Mouse (Mus musculus) myocyte (in vitro differentiated cells): ENCODE results near the gene Veph1. TPM values are rescaled to one million over a fixed set of nuclear protein-coding genes. Genes with fewer than 3 reads are reported as not detected.
A peak's percentile ranks its signal among the peaks of the same experiment; 100 is the strongest.

Source experiments
- H3K27me3 ChIP-seq: one replicate; pipeline ENCODE4 v1.6.1; 2011; ENCODE audit not compliant: control insufficient read depth, insufficient read depth, insufficient read length
- H3K36me3 ChIP-seq: one replicate; pipeline ENCODE4 v1.6.1; 2011; ENCODE audit not compliant: control insufficient read depth, insufficient read depth
- H3K4me2 ChIP-seq: one replicate; pipeline ENCODE4 v1.6.1; 2011; ENCODE audit warnings: low read depth, control low read depth
- H3K4me3 ChIP-seq: one replicate; pipeline ENCODE4 v1.5.1; 2011; ENCODE audit warnings: mild to moderate bottlenecking, control low read depth, moderate library complexity
- H3K79me2 ChIP-seq: one replicate; pipeline ENCODE4 v1.6.1; 2011; ENCODE audit not compliant: control insufficient read depth, insufficient read depth
- H3ac ChIP-seq: one replicate; pipeline ENCODE4 v1.6.1; 2011; ENCODE audit not compliant: control insufficient read depth, insufficient read length
- CEBPB ChIP-seq: IDR thresholded peaks from 2 replicates; pipeline ENCODE4 v1.6.1; 2011; ENCODE audit warnings: mild to moderate bottlenecking, moderate library complexity; ENCODE audit not compliant: poor library complexity, insufficient read depth, severe bottlenecking
- E2F4 ChIP-seq: IDR thresholded peaks from one replicate; pipeline ENCODE4 v1.6.1; 2011; ENCODE audit warnings: mild to moderate bottlenecking, control low read depth, moderate library complexity; ENCODE audit not compliant: insufficient read depth
- MAX ChIP-seq: IDR thresholded peaks from one replicate; pipeline ENCODE4 v1.6.1; 2011; ENCODE audit warnings: low read depth, mild to moderate bottlenecking, control low read depth
- MYOD1 ChIP-seq, 3 experiments: IDR thresholded peaks; one replicate each; pipeline ENCODE4 v1.6.1; 2011; ENCODE audit warnings: control low read depth in 2 of 3, low read depth in 2 of 3, mild to moderate bottlenecking in 2 of 3, moderate library complexity in 1 of 3; ENCODE audit not compliant: insufficient read length in 2 of 3, control insufficient read depth in 1 of 3
- MYOG ChIP-seq, 3 experiments: IDR thresholded peaks; one replicate each; pipeline ENCODE4 v1.6.1; 2011; ENCODE audit warnings: control low read depth in 2 of 3, low read depth in 2 of 3, mild to moderate bottlenecking in 2 of 3; ENCODE audit not compliant: insufficient read length in 2 of 3, control insufficient read depth in 1 of 3, insufficient read depth in 1 of 3
- POLR2A ChIP-seq: IDR thresholded peaks from one replicate; pipeline ENCODE4 v1.6.1; 2011; ENCODE audit warnings: low read depth, mild to moderate bottlenecking, control low read depth, moderate library complexity; ENCODE audit not compliant: insufficient read length
- POLR2AphosphoS2 ChIP-seq: IDR thresholded peaks from one replicate; pipeline ENCODE4 v1.6.1; 2011; ENCODE audit warnings: low read depth, control low read depth; ENCODE audit not compliant: insufficient read length
- REST ChIP-seq: IDR thresholded peaks from one replicate; pipeline ENCODE4 v1.6.1; 2011; ENCODE audit warnings: mild to moderate bottlenecking, control low read depth, moderate library complexity; ENCODE audit not compliant: insufficient read depth, insufficient read length
- SRF ChIP-seq: IDR thresholded peaks from one replicate; pipeline ENCODE4 v1.6.1; 2011; ENCODE audit warnings: low read depth; ENCODE audit not compliant: control insufficient read depth, insufficient read length
- TCF12 ChIP-seq: IDR thresholded peaks from one replicate; pipeline ENCODE4 v1.6.1; 2011; ENCODE audit warnings: mild to moderate bottlenecking, control low read depth; ENCODE audit not compliant: poor library complexity, insufficient read depth, severe bottlenecking
- TCF3 ChIP-seq: IDR thresholded peaks from one replicate; pipeline ENCODE4 v1.6.1; 2011; ENCODE audit warnings: low read depth, control low read depth; ENCODE audit not compliant: insufficient read length
- USF1 ChIP-seq: IDR thresholded peaks from one replicate; pipeline ENCODE4 v1.6.1; 2011; ENCODE audit warnings: low read depth, mild to moderate bottlenecking, control low read depth, moderate library complexity
- polyA plus RNA-seq: library from polyadenylated mRNA; unstranded; fragments of >200 nt; fragmentation: generic; extraction: Trizol; gene quantifications from one replicate; pipeline ENCODE4 v1.2.1, GENCODE M21; 2012; ENCODE audit warnings: missing spikeins

Gene Veph1
- polyA plus RNA-seq, 1 experiment = not detected

DNA sequence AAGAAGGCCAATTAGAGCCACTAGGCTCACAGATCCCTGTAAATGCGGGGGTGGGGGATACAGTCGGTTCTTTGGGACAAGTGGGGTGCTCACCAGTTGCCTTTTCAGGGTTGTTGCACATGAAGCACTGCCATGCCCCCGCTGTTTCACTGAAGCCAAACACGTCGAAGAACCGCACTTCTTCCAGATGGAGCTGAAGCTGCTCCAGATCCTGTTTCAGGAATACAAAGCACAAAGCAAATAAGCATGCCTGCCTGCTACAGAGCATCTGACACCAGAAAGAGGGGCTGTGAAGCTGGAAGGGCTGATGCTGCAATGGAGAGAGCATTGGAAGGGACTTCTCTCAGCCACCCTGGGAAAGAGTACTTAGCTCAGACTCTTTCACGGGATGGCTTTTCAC lies 209.0 kb downstream of the Veph1 start:
- TF ChIP-seq USF1 (no peak), CEBPB (no peak), POLR2AphosphoS2 (no peak), SRF (no peak), POLR2A (no peak), MYOG (IDR thresholded peaks at IDR 0.05; ENCODE audit: control insufficient read depth in 1 of 3, insufficient read depth in 1 of 3, insufficient read length in 2 of 3, low read depth in 2 of 3) (no peak), MAX (no peak), REST (no peak), E2F4 (no peak), TCF12 (no peak)
- Histone ChIP-seq H3K4me3 (no peak overlapping the region), H3K36me3 (no peaks in the 10 kb centered on the region), H3K4me2 (no peak overlapping the region), H3K27me3 (no peaks in the 10 kb centered on the region), H3K79me2 (no peaks in the 10 kb centered on the region), H3ac (no peak overlapping the region)

DNA sequence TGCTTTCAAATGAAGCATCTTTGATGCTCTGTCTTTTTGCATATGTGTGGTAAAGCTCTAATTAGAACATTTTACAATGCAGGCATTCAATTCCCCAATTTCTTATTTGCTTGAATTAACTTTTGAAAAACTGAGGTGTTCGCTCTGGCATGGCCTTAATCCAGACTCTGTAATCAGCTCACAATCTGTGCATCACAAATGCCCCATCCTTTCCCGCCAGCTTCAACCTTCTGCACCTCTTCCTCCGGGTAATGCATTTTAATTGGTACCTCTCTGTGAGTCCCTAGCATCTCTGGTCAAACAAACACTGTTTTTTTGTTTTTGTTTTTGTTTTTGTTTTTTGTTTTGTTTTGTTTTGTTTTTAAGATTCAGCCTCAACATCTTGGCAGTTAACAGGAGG lies 212.8 kb downstream of the Veph1 start:
- H3K36me3 ChIP-seq = no peaks in the 10 kb centered on the region
- H3ac ChIP-seq = no peak overlapping the region
- no peaks in the 10 kb centered on the region for H3K79me2 ChIP-seq
- H3K4me3 ChIP-seq = no peak overlapping the region
- H3K4me2 ChIP-seq = no peak overlapping the region
- TF ChIP-seq USF1 = no peak
- TF ChIP-seq CEBPB = no peak
- TF ChIP-seq POLR2A = no peak
- no peak for TF ChIP-seq MYOG (IDR thresholded peaks at IDR 0.05; ENCODE audit: control insufficient read depth in 1 of 3, insufficient read depth in 1 of 3, insufficient read length in 2 of 3, low read depth in 2 of 3)
- no peak for TF ChIP-seq MAX
- TF ChIP-seq MYOD1 (IDR thresholded peaks at IDR 0.05; ENCODE audit: control insufficient read depth in 1 of 3, insufficient read length in 2 of 3, low read depth in 2 of 3) = no peak
- no peak for TF ChIP-seq TCF12
- TF ChIP-seq POLR2AphosphoS2 = no peak
- H3K27me3 ChIP-seq = no peaks in the 10 kb centered on the region

DNA sequence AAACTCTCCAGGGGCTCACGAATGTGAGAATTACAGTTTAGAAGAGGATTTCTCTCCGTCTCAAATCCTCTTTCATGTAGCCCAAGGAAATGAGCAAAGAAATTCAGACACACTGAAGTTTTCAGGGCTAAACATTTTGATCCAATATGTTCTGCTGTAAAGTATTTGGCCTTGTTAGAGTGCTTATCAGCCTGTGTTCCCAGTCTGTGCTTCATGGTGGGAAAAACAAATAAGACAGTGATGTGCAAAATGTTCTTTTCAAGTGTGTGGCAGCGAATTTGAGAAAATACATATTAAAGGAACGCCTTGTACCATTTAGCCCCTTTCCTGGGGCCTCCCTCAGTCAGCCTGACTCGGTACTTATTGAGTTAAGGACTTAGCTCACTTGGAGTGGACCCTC lies 213.2 kb downstream of the Veph1 start:
- Histone ChIP-seq H3K79me2 (no peaks in the 10 kb centered on the region), H3K4me3 (no peak overlapping the region), H3K36me3 (no peaks in the 10 kb centered on the region), H3K27me3 (no peaks in the 10 kb centered on the region), H3ac (no peak overlapping the region), H3K4me2 (no peak overlapping the region)
- no peak for TF ChIP-seq E2F4

DNA sequence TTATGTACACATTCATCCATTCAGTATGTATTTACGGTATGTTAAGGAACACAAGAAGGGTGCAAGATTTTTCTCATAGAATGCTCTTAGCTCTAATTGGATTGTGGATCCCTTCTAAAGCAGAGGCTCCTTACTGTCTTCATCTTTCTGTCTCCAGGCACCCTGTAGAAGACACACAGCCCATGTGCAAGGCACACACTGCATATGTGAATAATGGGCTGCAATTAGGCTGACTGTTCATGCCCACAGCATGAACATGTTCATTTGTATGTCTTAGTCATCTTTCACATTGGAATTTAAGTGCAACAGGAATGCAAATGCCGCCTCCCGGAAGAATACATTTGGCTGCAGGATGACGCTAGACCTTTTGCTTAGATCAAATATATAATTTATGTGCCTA lies 213.7 kb downstream of the Veph1 start:
- TF ChIP-seq REST = no peak
- Histone ChIP-seq H3K36me3 (no peaks in the 10 kb centered on the region), H3ac (no peak overlapping the region), H3K27me3 (no peaks in the 10 kb centered on the region), H3K79me2 (no peaks in the 10 kb centered on the region), H3K4me3 (no peak overlapping the region), H3K4me2 (no peak overlapping the region)

DNA sequence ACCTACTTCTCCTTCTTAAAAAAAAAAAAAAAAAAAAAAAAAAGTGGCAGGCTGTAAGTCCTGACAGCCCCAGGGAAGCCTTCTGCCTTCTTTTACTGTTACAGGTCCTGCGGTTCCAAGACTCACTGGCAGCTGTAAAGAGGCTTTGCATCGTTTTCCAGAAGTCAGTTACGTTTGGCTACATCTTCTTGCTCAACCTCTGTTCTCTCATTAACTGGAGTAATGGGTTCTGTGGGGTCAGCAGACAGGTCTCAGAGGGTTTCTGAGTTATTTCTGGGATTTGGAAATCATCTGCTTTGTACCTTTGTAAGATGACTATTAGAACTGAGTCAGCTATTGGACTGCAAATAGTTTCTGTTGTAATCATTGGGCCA lies 215.3 kb downstream of the Veph1 start:
- H3K4me2 ChIP-seq = peak overlapping the region; percentile 64
- H3K36me3 ChIP-seq = no peaks in the 10 kb centered on the region
- TF ChIP-seq POLR2A = no peak
- no peak for TF ChIP-seq POLR2AphosphoS2
- peak; percentile 39 for TF ChIP-seq CEBPB
- no peak for TF ChIP-seq TCF3
- no peak for TF ChIP-seq MAX
- TF ChIP-seq MYOD1 (IDR thresholded peaks at IDR 0.05; ENCODE audit: control insufficient read depth in 1 of 3, insufficient read length in 2 of 3, low read depth in 2 of 3) = no peak
- H3K4me3 ChIP-seq = no peak overlapping the region
- no peaks in the 10 kb centered on the region for H3K79me2 ChIP-seq
- no peaks in the 10 kb centered on the region for H3K27me3 ChIP-seq
- H3ac ChIP-seq = no peak overlapping the region

DNA sequence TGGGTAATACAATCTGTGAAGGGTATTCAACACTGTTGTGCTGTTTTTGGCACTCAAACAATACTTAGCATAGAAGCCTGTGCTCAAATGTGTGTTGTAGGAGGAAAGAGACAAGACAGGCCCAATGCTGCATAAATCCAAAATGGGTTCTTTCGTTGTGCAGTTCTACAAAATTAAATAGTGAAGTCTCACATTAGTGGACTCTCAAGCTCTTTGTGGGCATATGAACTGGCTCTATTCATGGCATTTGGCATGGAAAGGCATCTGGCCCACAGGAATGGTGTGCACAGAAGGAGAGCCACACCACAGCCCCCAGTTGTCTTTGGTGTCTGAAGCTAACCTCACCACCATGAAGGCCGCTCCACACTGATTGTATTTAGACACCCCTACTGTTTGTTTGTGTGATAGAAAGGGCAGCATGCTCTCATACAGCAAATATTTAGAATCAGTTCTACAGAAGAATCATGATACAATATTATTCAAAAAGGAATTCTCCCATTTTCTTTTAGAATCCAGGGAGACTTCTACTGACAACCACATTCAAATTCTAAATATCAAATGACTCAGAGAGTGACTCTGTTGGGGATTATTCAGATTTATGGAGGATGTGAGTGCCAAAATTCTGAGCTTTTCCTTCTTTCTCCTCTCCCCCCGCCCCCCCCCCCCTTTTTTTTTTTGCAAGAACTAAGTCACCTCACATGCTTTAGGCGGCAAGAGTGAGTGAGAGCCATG lies 215.8 kb downstream of the Veph1 start:
- no peak overlapping the region for H3ac ChIP-seq
- no peaks in the 10 kb centered on the region for H3K79me2 ChIP-seq
- TF ChIP-seq MYOD1 (IDR thresholded peaks at IDR 0.05; ENCODE audit: control insufficient read depth in 1 of 3, insufficient read length in 2 of 3, low read depth in 2 of 3) = peak in 2 of 3 experiments; percentile 12 to 46
- peak in 2 of 3 experiments; percentile 16 to 79 for TF ChIP-seq MYOG (IDR thresholded peaks at IDR 0.05; ENCODE audit: control insufficient read depth in 1 of 3, insufficient read depth in 1 of 3, insufficient read length in 2 of 3, low read depth in 2 of 3)
- no peak for TF ChIP-seq USF1
- H3K4me2 ChIP-seq = peak overlapping the region; percentile 69
- no peak overlapping the region for H3K4me3 ChIP-seq
- H3K27me3 ChIP-seq = no peaks in the 10 kb centered on the region
- H3K36me3 ChIP-seq = no peaks in the 10 kb centered on the region
